Mouse (Mus musculus) heart, embryonic 11.5 days (tissue): Measurements from ENCODE around the gene Cdh7. TPM values are rescaled to one million over a fixed set of nuclear protein-coding genes. Genes with fewer than 3 reads are reported as not detected.

Experiments used
- ATAC-seq: fragments of 200-750 bp; cut with Nextera tagmentation; replicated peaks from 2 replicates; pipeline ENCODE4 v1.8.0; 2017; ENCODE audit warnings: moderate library complexity; ENCODE audit not compliant: insufficient number of reproducible peaks, low FRiP score, low TSS enrichment
- H3K27ac ChIP-seq: fragments of 300-500 bp; sonication (generic); 2 replicates; pipeline ENCODE4 v1.5.1; 2014; ENCODE audit warnings: mild to moderate bottlenecking, low read depth, low read length
- H3K27me3 ChIP-seq: fragments of 300-500 bp; sonication (generic); 2 replicates; pipeline ENCODE4 v1.6.1; 2014; ENCODE audit warnings: mild to moderate bottlenecking, low read length, mixed read lengths; ENCODE audit not compliant: control insufficient read depth, insufficient read depth
- H3K36me3 ChIP-seq: fragments of 300-500 bp; sonication (generic); 2 replicates; pipeline ENCODE4 v1.6.1; 2014; ENCODE audit warnings: mild to moderate bottlenecking, low read length, moderate library complexity, mixed read lengths; ENCODE audit not compliant: control insufficient read depth, insufficient read depth
- H3K4me1 ChIP-seq: fragments of 300-500 bp; sonication (generic); 2 replicates; pipeline ENCODE4 v1.6.1; 2014; ENCODE audit warnings: low read length; ENCODE audit not compliant: control insufficient read depth, insufficient read depth
- H3K4me2 ChIP-seq: fragments of 300-500 bp; sonication (generic); 2 replicates; pipeline ENCODE4 v1.6.1; 2014; ENCODE audit warnings: mild to moderate bottlenecking, moderate library complexity
- H3K4me3 ChIP-seq: fragments of 300-500 bp; sonication (generic); 2 replicates; pipeline ENCODE4 v1.5.1; 2014; ENCODE audit warnings: low read depth, low read length
- H3K9ac ChIP-seq: fragments of 300-500 bp; sonication (generic); 2 replicates; pipeline ENCODE4 v1.6.1; 2014; ENCODE audit warnings: mild to moderate bottlenecking, low read depth, low read length, moderate library complexity
- H3K9me3 ChIP-seq: fragments of 300-500 bp; sonication (generic); replicated peaks from 2 replicates; pipeline ENCODE4 v1.6.1; 2016; ENCODE audit warnings: low read length; ENCODE audit not compliant: control insufficient read depth
- WGBS: fragments of 180-500 bp; shearing (Covaris S2); extraction: QIAGEN DNeasy Blood & Tissue Kit; methylation state at CpG from one replicate; pipeline ENCODE4 v1.1.7; 2014; ENCODE audit not compliant: insufficient replicate concordance; 5-methylcytosine and 5-hydroxymethylcytosine counted together
- polyA plus RNA-seq: library from polyadenylated mRNA; unstranded; fragments of >200 nt; fragmentation: Nextera tagmentation; extraction: Ambion mirVana; gene quantifications from 2 replicates; pipeline ENCODE4 v1.2.1, GENCODE M21; 2014

Cdh7 gene
- polyA plus RNA-seq = 0.38 and 0.66 TPM in 2 replicates

DNA sequence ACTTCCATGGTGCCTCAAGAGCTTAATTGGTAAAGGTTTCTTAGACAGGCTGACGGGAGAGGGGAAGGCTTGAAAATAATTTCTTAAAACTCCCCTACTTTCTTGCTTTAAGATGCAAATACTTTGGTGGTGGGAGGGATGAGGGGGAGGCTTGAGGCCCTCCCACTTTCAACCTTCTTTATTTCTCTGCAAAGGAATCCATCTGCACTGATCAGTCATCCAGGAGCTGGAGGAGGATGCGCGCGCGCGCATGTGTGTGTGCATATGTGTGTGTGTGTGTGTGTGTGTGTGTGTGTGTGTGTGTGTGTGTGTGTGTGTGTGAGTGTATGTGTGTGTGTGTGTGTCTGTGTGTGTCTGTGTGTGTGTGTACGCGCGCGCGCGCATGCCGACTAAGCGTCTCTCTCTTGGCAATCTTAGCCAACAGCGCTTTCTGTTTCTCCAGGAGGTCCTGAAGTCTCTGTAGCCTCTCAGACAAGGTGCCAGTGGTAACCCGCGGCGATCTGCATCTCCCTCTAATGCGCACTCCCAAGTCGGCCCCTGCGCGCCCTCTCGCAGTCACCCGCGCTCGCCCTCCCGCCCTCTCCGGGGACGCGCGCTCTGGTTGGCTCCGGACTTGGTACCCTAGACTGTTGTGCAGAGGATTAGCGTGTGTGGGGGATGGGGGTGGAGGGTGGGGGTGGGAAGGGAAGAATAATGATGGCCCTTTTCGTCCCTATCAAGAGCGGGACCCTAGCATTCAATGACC, at the start of gene Cdh7:
Gene Cdh7, plus strand, starts transcription at position 368 of the 745 bp plus-strand sequence.
- ATAC-seq = no peak; the same call in 1 of the 2 replicates
- Histone ChIP-seq H3K9ac (peak within 1 kb of the TSS; percentile 13; the same call in 1 of the 2 replicates), H3K27me3 (peaks cover 10% of the 10 kb centered on the region)

DNA sequence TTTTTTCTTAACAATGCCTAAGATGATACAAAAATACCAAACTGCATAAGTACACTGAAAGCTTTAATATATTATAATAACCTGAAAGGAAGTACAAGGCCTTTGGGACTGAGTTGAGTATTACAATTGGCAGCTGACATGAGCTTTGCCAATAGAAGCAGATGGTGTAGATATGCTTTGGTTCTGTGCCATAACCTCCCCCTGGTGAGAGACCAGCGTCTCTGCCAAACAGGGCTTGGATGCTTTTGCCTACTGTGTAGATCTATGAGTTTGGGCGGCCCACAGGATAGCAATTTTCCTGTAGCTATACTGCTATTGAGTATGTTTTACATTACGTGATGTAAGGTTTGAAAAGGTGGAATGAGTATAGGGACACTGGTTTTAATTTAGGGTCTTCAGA, 49.6 kb upstream of the Cdh7 start:
- no peak for ATAC-seq

More for the DNA sequence above, at the start of gene Cdh7:
- Histone ChIP-seq H3K27ac (no peak within 1 kb of the TSS), H3K4me1 (no peaks in the 10 kb centered on the region; the same call in 1 of the 2 replicates), H3K9me3 (no peaks in the 10 kb centered on the region), H3K36me3 (no peaks in the 10 kb centered on the region), H3K4me3 (peak within 1 kb of the TSS; percentile 58), H3K4me2 (peak within 1 kb of the TSS; percentile 93)
- WGBS = 2% methylated on average over 35 of the region's 35 CpGs

DNA sequence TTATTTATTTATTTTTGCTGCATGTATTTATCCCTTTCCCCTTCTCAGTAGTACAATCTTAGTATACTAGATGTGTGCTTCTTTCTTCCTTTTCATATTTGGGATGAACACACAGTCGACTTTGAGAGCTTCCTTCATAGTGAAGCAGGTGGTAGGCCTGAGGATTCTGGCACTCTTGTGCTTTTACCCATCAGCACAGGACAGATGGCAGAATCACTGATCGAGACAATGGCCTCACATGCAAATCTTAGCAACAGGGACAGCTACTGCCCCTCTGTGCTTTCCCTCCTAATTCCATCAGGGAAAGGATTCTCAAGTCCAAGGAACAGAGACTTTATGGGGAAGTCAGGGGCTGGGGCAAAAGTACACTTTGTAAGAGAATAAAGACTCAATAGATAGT, 33.7 kb upstream of the Cdh7 start:
- no peak overlapping the region for H3K4me2 ChIP-seq
- no peak overlapping the region for H3K9ac ChIP-seq
- no peak for ATAC-seq
- H3K4me1 ChIP-seq = no peaks in the 10 kb centered on the region
- no peaks in the 10 kb centered on the region for H3K27me3 ChIP-seq
- no peaks in the 10 kb centered on the region for H3K9me3 ChIP-seq
- H3K36me3 ChIP-seq = no peaks in the 10 kb centered on the region
- H3K4me3 ChIP-seq = no peak overlapping the region
- 80% methylated on average over 2 of the region's 2 CpGs for WGBS
- no peak overlapping the region for H3K27ac ChIP-seq

More for the DNA sequence above, 49.6 kb upstream of the Cdh7 start:
- Histone ChIP-seq H3K36me3 (no peaks in the 10 kb centered on the region), H3K4me3 (no peak overlapping the region), H3K4me2 (no peak overlapping the region), H3K27ac (no peak overlapping the region), H3K9me3 (no peaks in the 10 kb centered on the region), H3K4me1 (no peaks in the 10 kb centered on the region), H3K27me3 (no peaks in the 10 kb centered on the region), H3K9ac (no peak overlapping the region)
- WGBS = 76% methylated on average over 3 of the region's 3 CpGs

DNA sequence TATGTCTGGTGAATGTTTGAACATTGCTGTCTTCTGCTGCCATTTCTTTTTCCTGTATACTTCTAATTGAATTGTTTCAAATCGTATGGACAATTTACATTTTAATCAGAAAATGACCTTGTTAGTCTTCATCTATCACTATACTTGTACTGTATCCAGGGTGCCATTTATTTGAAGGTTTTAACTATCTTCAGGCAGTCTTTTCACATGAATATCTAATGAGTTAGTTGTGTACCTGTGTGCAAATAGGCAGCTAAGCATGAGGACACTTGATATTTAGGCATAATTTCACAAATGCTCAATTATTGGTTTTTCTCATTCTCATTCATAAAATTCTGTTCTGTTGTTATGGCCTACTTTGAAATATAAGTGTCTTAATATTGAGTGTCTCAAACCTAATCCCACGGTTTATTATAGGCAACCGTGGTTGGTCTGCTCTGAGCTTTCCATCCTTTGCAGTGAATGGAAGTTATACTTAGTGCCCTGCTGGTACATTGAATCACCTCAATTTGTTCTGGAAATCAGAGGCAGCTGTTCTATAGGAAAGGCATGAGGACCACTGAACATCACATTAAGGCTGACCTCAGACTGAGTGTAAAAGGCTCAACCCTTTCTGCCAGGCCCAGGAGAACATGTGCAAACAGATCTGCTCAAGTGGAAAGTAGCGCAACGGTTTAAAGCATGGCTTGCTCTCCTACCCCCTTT, 10.4 kb upstream of the Cdh7 start:
- H3K27ac ChIP-seq = no peak overlapping the region
- no peaks in the 10 kb centered on the region for H3K9me3 ChIP-seq
- no peak overlapping the region for H3K4me3 ChIP-seq
- H3K9ac ChIP-seq = no peak overlapping the region
- no peaks in the 10 kb centered on the region for H3K4me1 ChIP-seq
- ATAC-seq = no peak
- H3K4me2 ChIP-seq = no peak overlapping the region
- no peaks in the 10 kb centered on the region for H3K36me3 ChIP-seq
- WGBS = 78% methylated on average over 5 of the region's 5 CpGs
- H3K27me3 ChIP-seq = no peaks in the 10 kb centered on the region

DNA sequence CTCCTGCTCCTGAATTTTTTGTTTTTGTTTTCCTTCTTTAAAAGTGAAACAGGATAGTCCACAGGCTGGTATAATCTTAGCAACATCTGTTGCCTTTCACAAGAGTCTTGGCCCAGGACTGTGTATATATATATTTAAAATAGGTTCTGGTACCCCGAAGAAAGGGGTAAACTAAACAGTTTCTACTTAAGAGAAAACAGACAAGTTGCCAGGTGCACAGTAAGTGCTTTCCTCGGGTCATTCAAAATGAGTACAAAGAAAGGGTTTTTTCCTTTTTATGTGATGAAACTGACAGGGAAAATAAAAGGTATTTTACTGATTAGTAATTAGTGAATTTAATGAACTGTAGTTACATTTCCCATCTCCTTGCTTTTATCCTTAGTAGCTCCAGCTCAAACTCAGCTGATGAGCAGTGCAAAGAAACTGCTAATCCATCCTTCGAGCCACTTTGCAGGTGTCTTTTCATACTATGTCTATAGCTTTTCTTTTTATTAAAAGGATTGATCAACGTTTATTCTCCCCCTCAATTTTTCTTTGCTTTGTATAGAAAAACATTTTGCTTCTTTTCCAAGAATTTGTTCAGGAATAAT, 9.7 kb upstream of the Cdh7 start:
- Histone ChIP-seq H3K4me3 (no peak overlapping the region), H3K27ac (no peak overlapping the region), H3K4me1 (no peaks in the 10 kb centered on the region), H3K27me3 (no peaks in the 10 kb centered on the region), H3K9me3 (no peaks in the 10 kb centered on the region), H3K4me2 (no peak overlapping the region), H3K9ac (no peak overlapping the region), H3K36me3 (no peaks in the 10 kb centered on the region)
- WGBS = 67% methylated on average over 4 of the region's 4 CpGs
- no peak for ATAC-seq

DNA sequence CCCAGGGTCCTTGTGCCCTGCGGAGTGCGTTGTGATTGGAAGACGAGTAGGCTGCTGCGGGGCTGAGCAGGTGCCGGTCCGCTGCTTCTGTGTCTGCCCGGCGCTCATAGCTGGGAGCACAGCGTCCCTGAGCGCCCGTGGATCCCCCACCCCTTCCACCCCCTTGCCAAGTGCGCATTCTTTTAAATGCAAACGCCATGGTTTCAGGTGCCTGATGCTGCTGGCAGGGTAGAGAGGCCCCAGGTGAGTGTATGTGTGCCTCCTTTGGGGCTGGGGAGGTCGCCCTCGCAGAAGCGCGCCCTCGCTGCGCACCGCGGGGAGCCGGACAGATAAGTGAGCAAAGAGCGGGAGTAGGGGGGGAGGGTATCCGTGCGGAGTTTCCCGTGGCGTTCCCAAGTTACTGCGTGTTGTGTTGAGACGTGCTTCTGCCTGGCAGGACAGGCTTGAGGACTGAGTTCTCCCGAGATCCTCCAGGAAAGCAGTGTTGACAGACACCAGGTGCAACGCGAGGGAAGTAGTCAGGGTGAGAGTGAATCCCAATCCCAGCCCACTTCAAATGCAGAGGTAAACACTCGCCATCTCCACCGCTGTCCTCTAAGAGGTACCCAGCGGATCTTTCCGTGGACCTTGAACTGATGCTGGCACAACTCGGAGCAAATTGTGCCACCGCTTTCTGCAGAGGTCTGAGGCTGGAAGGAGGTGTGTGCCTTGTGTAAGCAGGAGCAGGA, 742 bp downstream of the Cdh7 start:
- peak overlapping the region; percentile 13; the same call in 1 of the 2 replicates for H3K9ac ChIP-seq
- WGBS = 2% methylated on average over 38 of the region's 38 CpGs
- ATAC-seq = no peak; the same call in 1 of the 2 replicates

DNA sequence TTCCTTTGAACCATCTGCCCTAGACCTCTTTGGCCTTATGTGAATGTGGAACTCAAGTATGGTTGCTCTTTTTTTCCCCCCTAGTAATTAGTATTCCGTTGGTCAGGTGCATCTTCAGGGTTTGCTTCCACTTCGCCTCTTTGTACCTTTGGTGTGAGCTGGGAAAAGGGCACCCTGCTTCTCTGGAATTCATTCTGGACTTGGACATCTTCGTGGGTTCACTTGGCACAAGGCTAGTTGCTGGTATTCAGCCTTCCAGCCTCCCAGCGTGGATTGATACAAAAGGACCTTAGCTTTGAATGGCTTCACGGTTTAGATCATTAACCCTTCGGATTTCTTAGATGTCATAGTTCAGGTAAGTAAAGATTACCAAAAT, 1.3 kb downstream of the Cdh7 start:
- H3K27me3 ChIP-seq = peaks cover 10% of the 10 kb centered on the region
- H3K4me3 ChIP-seq = no peak overlapping the region; the same call in 1 of the 2 replicates
- H3K36me3 ChIP-seq = no peaks in the 10 kb centered on the region
- H3K9ac ChIP-seq = no peak overlapping the region
- ATAC-seq = no peak
- H3K4me1 ChIP-seq = no peaks in the 10 kb centered on the region; the same call in 1 of the 2 replicates
- H3K9me3 ChIP-seq = no peaks in the 10 kb centered on the region
- WGBS = 32% methylated on average over 6 of the region's 6 CpGs
- H3K4me2 ChIP-seq = peak overlapping the region; percentile 93
- no peak overlapping the region for H3K27ac ChIP-seq

More for the DNA sequence above, 742 bp downstream of the Cdh7 start:
- H3K36me3 ChIP-seq = no peaks in the 10 kb centered on the region
- peaks cover 10% of the 10 kb centered on the region for H3K27me3 ChIP-seq
- H3K9me3 ChIP-seq = no peaks in the 10 kb centered on the region
- H3K4me1 ChIP-seq = no peaks in the 10 kb centered on the region; the same call in 1 of the 2 replicates
- no peak overlapping the region for H3K27ac ChIP-seq
- peak overlapping the region; percentile 93 for H3K4me2 ChIP-seq
- H3K4me3 ChIP-seq = peak overlapping the region; percentile 58

DNA sequence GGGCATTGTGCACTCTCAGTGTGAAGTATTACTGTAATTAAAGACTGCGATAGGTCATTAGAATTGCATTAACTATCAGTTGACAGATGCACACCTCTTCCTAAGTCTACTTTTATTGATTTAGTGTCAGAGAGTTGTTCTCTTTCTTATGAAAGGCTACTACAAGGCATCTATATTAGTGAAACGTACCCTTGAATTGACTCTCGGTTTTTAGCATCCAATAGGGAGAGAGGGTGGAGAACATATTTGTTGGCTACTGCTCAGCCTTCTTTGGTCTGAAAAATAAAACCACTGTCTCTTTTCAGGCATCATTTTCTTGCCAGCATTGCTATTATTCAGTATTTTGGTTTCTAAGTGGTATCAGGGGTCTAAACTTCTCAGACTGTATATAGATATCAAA, 2.5 kb downstream of the Cdh7 start:
- 63% methylated on average over 3 of the region's 3 CpGs for WGBS
- H3K4me3 ChIP-seq = no peak overlapping the region
- H3K27me3 ChIP-seq = peaks cover 10% of the 10 kb centered on the region
- no peaks in the 10 kb centered on the region; the same call in 1 of the 2 replicates for H3K4me1 ChIP-seq
- ATAC-seq = no peak
- H3K9ac ChIP-seq = no peak overlapping the region
- H3K27ac ChIP-seq = no peak overlapping the region
- H3K36me3 ChIP-seq = no peaks in the 10 kb centered on the region
- H3K4me2 ChIP-seq = no peak overlapping the region
- H3K9me3 ChIP-seq = no peaks in the 10 kb centered on the region
